22 mouse cellular contexts compared by ENCODE assay signal in the genomic region with DNA sequence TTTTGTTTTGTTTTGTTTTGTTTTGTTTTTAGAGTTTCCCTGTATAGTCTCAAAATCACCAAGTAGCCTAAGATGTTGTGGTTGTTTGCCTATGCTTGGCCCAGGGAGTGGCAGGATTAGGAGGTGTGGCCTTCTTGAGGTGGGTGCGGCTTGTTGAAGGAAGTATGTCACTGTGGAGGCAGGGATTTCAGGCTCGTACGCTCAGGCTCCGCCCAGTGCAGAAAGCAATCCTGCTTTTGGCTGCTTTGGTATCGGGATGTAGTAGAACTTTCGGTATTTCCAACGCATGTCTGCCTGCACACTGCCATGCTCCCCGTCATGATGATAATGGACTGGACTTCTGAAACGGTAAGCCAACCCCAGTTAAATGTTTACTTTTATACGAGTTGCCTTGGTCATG. TPM values are rescaled to one million over a fixed set of nuclear protein-coding genes. Genes with fewer than 3 reads are reported as not detected.
"Had no signal": no experiment of that assay in that cellular context is flagged by ENCODE, and none has a peak within 500 bp of the region (broad histone marks: within the 10 kb centered on the region; RNA-seq: fewer than 3 reads in every experiment).

No protein-coding gene starts in this region.

- DNase-seq: kidney, adult 18-20 months; kidney, adult 9 months; kidney, postnatal 14 days; kidney, postnatal 4 days; liver; lung, adult 18-20 months; lung, postnatal 14 days; lung, postnatal 4 days; midbrain, embryonic 14.5 days; right cerebral cortex, postnatal 14 days; spleen, adult 18-20 months; thymus, adult 2 months; thymus, postnatal 14 days; thymus, postnatal 4 days had no signal

- ATAC-seq: liver, embryonic 12.5 days had no signal

RNA-seq across cellular contexts. Expression of a gene that starts 12.5 kb away (rescaled TPM):
- total RNA-seq: layer of hippocampus, adult 18-20 months; layer of hippocampus, postnatal 25 days; left cerebral cortex, adult 18-20 months; left cerebral cortex, postnatal 25 days; megakaryocyte progenitor cell, adult 5-6 weeks; megakaryocyte-erythroid progenitor cell, adult 5-6 weeks; midbrain, postnatal 0 days had no signal

RNA-seq across cellular contexts. Expression of a gene that starts 30.3 kb away (rescaled TPM):
- total RNA-seq: layer of hippocampus, adult 18-20 months; layer of hippocampus, postnatal 25 days; left cerebral cortex, adult 18-20 months; left cerebral cortex, postnatal 25 days; midbrain, postnatal 0 days had no signal
